Mouse (Mus musculus) natural killer cell, adult 2 months (primary cell): Measurements from ENCODE around the gene Gpr39.
"Not testable (repeated sequence)": the region's sequence is repeated elsewhere in the genome, so short reads cannot be mapped to it uniquely, and the experiment has no call there.

ENCODE experiments used
- DNase-seq, 2 experiments: peaks; one replicate each; pipeline ENCODE4 v3.0.0; 2022; ENCODE audit warnings: low spot score in 2 of 2

The Gpr39 gene

GRCm38 (mm10) chr1:125676790-125677273 is at the start of gene Gpr39:
Gene Gpr39, plus strand, starts transcription at chr1:125676995.
- no peak for DNase-seq

GRCm38 (mm10) chr1:125639501-125640253 is 37.1 kb upstream of the Gpr39 start:
- DNase-seq, result no peak

- DNase-seq, result no peak
Measured at GRCm38 (mm10) chr1:125643643-125644042, 33.2 kb upstream of the Gpr39 start.

- not testable (repeated sequence) for DNase-seq
Measured at GRCm38 (mm10) chr1:125646816-125647215, 30.0 kb upstream of the Gpr39 start.

- no peak for DNase-seq
Measured at GRCm38 (mm10) chr1:125648011-125648410, 28.8 kb upstream of the Gpr39 start.

GRCm38 (mm10) chr1:125649056-125649455 is 27.7 kb upstream of the Gpr39 start:
- DNase-seq, result no peak

GRCm38 (mm10) chr1:125652836-125653594 is 23.8 kb upstream of the Gpr39 start:
- no peak for DNase-seq

- no peak for DNase-seq
Measured at GRCm38 (mm10) chr1:125657416-125657815, 19.4 kb upstream of the Gpr39 start.

GRCm38 (mm10) chr1:125660151-125660550 is 16.6 kb upstream of the Gpr39 start:
- no peak for DNase-seq

- no peak for DNase-seq
Measured at GRCm38 (mm10) chr1:125660901-125661300, 15.9 kb upstream of the Gpr39 start.

- no peak for DNase-seq
Measured at GRCm38 (mm10) chr1:125662058-125662457, 14.7 kb upstream of the Gpr39 start.

- DNase-seq, result no peak
Measured at GRCm38 (mm10) chr1:125662660-125663059, 14.1 kb upstream of the Gpr39 start.

GRCm38 (mm10) chr1:125663104-125663503 is 13.7 kb upstream of the Gpr39 start:
- DNase-seq, result no peak

- no peak for DNase-seq
Measured at GRCm38 (mm10) chr1:125665127-125665637, 11.6 kb upstream of the Gpr39 start.

GRCm38 (mm10) chr1:125669035-125669434 is 7.8 kb upstream of the Gpr39 start:
- DNase-seq, result no peak

GRCm38 (mm10) chr1:125675186-125675585 is 1.6 kb upstream of the Gpr39 start:
- DNase-seq, result no peak

- no peak for DNase-seq
Measured at GRCm38 (mm10) chr1:125677286-125677685, 491 bp downstream of the Gpr39 start.

- DNase-seq, result no peak
Measured at GRCm38 (mm10) chr1:125679522-125680077, 2.8 kb downstream of the Gpr39 start.

- no peak for DNase-seq
Measured at GRCm38 (mm10) chr1:125684423-125684822, 7.6 kb downstream of the Gpr39 start.

- no peak for DNase-seq
Measured at GRCm38 (mm10) chr1:125685304-125685703, 8.5 kb downstream of the Gpr39 start.

GRCm38 (mm10) chr1:125687701-125688420 is 11.1 kb downstream of the Gpr39 start:
- DNase-seq, result no peak

GRCm38 (mm10) chr1:125693541-125693940 is 16.7 kb downstream of the Gpr39 start:
- no peak for DNase-seq
